Mouse (Mus musculus) large intestine, adult 2 months (tissue): ENCODE measurements around the gene Iqcm. TPM values are rescaled to one million over a fixed set of nuclear protein-coding genes. Genes with fewer than 3 reads are reported as not detected.
"Not testable (repeated sequence)": the region's sequence is repeated elsewhere in the genome, so short reads cannot be mapped to it uniquely, and the experiment has no call there.

Experiments used
- DNase-seq: peaks from one replicate; pipeline ENCODE4 v3.0.0-alpha.2; 2012; ENCODE audit warnings: low read depth, low spot score
- WGBS: fragments of 180-500 bp; shearing (Covaris S2); methylation state at CpG from one replicate; pipeline ENCODE4 v1.1.7; 2018; 5-methylcytosine and 5-hydroxymethylcytosine counted together
- polyA plus RNA-seq: library from polyadenylated mRNA; depleted of rRNA; stranded (reverse); fragments of >200 nt; gene quantifications from 2 replicates; pipeline ENCODE4 v1.2.3, GENCODE M21; 2012; rRNA removed

The Iqcm gene
- polyA plus RNA-seq: not detected in 2 replicates

DNA sequence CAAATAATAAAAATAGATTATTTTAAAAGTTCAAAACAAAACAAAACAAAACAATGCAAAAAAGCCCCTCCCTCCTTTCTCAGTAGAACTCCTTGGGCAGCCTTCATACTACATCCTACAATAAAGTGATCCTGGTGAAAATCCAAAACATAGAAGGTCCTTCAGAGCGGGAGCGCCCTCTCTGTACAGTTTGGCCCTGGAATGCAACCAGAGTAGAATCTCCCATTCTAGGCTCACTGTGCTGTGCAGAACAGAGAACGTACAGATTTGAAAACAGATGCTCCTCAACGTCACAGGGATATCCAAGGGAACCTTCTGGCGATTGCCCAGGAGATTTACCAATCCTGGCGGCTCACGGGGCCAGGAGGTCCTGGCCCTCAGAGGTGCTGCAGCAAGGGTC lies at the start of gene Iqcm:
Gene Iqcm, plus strand, starts transcription at position 301 of the 400 bp plus-strand sequence.
- 88% methylated on average over 7 of the region's 7 CpGs for WGBS
- DNase-seq: no peak

- no peak for DNase-seq
- 96% methylated on average over 5 of the region's 5 CpGs for WGBS
Observed at GRCm38 (mm10) chr8:75406489-75406888, 42.0 kb upstream of the Iqcm start, which contains the start of gene Gm10358. Gm10358 (minus strand) TSS chr8:75406589.

- not testable (repeated sequence) for DNase-seq
- 76% methylated on average over 3 of the region's 3 CpGs for WGBS
Observed at GRCm38 (mm10) chr8:75415696-75416095, 32.8 kb upstream of the Iqcm start.

- 72% methylated on average over 1 of the region's 1 CpGs for WGBS
- DNase-seq: no peak
Observed at GRCm38 (mm10) chr8:75476756-75477155, 28.3 kb downstream of the Iqcm start.

DNA sequence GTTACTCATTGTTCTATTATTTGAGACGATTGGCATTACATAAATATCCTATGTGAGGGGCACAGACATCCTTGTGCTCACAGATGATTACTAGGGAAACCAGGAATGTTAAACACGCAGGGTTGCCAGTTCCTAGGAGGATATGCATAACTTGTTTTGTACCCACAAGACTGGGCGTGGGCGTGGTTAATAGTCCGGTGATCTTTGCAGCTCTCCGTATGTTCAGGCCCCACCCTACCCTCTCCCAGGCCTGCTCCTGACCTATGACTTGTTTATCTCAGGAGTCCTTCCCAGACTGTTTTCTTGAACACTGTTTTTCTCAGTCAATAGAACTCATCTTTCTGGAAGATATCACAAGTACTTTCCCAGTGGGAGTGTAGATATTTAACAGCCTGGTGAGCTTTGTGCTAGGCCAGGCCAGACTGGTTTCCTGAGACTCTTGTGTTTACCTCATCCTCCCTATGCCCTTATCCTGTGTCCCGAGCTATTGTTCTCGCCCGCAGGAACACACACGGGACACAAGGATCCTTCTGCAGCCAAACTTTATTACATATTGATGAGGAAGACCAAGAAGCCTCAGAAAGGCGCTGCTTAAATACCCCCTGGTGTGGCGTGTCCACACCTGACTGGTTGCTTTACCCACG lies 40.7 kb downstream of the Iqcm start:
- DNase-seq: no peak
- 62% methylated on average over 13 of the region's 13 CpGs for WGBS

DNA sequence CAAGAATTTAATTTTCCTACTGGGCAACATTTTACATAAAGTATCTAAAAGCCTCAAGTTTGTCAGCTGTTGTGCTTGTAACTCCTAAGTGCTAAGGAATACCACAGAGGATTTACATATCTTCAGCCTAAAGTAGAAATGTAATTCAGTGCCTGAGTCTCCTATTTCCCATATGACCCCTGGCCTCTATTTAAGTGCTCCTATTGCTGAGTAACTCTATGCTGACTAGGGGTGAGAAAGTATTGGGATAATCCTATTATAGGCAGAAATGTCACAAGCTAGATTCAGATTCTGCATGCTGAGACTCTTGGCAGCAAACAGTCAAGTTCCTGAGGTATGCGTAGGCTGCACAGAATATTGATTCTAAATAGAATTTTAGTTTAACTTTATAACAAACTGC lies 60.8 kb downstream of the Iqcm start:
- 92% methylated on average over 1 of the region's 1 CpGs for WGBS
- no peak for DNase-seq

GRCm38 (mm10) chr8:75513786-75514185 lies 65.3 kb downstream of the Iqcm start:
- no peak for DNase-seq
- WGBS: 56% methylated on average over 3 of the region's 3 CpGs

- 89% methylated on average over 3 of the region's 3 CpGs for WGBS
- no peak for DNase-seq
Observed at GRCm38 (mm10) chr8:75549284-75549683, 100.8 kb downstream of the Iqcm start.

DNA sequence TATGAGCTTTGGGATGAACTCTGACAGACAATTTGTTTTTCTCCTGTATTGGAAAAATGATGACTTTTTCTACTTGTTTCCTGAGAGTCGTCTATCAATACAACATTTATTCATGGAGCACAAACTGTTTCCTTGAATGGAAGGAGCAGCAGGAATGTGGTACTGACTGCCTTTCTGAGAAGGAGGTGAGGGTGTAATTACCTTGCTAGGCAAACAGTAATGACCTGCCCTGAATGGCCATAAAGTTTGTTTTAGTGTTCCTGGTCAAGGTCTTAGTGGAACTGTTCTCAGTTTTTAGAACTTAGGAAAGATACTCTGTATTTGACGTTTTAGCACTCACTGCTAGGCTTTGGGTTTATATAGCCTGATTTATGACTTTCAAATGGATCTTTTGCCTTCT lies 147.8 kb downstream of the Iqcm start:
- 25% methylated on average over 2 of the region's 2 CpGs for WGBS
- no peak for DNase-seq

DNA sequence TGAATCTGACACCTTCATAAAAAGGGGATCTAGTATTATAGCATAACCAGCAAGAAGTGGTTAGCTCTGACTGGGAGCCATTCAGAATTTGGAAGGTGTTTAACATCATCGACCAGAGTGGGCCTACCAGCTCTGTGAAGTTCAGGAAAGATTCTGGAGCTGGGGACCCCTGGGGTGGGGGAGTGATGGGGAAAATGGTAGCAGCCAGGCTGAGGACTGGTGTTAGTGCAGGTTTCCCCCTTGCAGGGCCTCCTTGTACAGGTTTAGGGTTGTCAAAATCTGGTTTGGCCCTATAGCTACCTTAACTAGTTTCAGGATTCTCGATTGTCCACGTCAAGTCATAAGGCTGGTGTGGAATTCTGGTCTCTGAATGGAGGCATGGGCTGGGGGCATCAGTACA lies 194.5 kb downstream of the Iqcm start:
- WGBS: 84% methylated on average over 3 of the region's 3 CpGs
- DNase-seq: no peak

DNA sequence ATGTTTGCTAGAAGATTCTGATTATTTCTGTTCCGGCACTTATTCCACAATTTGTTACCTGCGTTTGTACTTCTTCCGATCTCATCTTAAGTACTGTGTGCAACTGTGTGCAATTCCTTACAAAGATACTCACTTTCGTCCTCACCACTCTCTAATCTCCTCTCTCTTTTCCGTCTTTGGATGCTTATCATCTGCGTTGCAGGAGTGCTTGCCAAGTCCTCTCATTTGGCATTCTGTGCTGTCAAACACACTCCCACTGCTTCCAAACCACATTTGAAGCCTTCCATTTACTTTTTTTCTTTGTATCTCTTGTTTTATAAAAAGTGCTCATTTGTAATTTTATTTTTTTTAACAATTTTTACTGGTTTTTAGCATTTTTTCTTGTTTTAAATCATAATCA lies 210.8 kb downstream of the Iqcm start:
- WGBS: 87% methylated on average over 6 of the region's 6 CpGs
- no peak for DNase-seq

DNA sequence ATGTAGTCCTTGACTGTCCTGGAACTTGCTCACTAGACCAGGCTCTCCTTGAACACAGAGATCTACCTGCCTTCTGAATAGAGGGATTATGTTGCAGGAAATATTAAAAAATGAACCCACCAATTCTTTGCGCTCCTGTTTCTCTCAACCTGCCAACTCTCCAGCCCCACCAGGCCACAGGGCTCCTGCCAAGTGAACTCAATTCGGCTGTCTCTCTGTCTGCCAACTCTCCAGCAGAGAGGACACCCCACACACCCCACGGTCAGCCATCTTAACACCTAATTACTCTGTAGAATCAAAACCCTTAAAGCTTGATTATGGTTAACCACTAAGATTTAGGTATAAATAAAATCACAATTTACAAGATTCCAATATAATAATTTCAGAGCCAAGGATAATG lies 298.1 kb downstream of the Iqcm start:
- no peak for DNase-seq
- 76% methylated on average over 3 of the region's 3 CpGs for WGBS

- no peak for DNase-seq
Observed at GRCm38 (mm10) chr8:75755596-75755995, 307.1 kb downstream of the Iqcm start.

DNA sequence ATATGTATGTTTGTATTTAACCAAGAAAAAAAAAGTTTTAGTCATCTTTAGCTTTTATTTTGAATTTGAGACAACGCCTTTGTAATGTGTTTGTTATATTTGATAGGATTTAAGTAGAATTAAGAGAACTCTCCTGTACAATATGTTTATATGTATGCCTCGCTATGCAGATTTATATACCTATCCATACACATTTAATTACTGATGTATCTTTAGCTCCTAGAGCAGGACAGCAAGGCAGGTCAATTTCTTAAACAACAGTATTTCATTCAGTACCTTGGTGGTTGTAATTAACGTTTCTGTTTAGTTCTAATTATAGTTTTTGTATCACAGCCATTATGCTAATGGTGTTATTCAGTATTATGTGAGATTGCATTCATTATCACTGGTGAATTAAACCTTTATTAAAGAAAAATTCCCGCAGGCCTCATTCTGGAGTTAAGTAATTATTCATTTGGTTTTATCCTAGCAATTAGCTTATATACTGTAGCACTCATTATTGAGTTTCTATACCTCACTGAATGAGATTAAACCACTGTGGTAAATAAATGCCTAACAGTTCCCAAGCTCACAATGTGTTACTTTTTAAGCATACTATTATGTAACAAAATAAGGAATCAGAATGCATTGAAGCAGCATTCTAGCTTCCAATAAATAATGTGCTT lies 380.1 kb downstream of the Iqcm start:
- no peak for DNase-seq
- 77% methylated on average over 4 of the region's 4 CpGs for WGBS

DNA sequence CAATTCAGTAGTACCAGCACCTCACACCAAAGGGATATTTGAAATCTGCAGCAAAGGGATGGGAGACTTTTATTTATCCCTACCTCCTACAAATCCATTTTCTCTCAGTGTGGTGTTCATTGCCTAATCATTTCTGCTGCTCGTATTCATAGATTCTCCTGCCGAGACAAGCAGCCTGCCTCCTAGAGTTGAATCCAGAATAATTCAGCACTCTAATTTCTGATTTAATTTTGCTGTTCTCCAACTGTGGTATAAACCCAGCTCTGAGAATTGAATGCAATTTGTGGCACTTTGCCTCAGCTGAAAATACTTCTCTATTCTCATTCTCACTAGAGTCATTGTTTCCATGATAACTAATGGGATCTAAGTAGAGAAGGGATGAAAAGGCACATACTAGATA lies 386.8 kb downstream of the Iqcm start:
- 87% methylated on average over 2 of the region's 2 CpGs for WGBS

DNA sequence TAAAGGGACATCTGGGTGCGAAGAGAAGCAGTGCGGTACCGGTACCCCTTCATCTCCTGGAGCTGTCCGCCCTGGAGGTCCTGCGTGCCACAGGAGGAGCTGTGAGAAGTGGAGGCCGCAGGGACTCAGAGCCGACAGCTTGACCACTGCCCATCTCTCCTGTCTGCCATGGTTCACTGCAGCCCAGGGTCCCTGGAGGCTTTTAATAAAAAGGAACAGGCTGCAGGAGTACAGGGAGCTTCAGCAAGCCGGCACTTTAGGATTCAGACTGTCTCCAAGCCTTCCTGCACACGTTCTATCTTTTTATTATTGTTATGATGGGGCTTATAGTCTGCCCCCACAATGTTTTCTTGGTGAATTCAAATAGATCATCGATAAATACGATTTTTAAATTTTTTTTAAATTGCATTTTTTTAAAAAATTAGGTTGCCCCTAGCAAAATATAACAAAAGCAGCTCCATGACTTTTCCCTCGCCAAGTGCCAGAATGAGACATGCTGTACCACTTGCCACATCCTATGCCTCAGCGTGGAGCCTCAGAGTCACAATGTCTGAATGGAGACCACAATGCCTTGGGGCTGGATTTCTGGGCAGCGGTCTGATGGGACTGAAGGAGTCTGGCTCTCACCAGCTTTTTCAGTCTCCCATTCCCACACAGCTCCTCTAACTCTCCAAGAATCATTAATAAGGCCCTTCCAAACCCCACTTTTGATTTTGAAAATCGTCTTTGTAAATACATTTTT lies 469.3 kb downstream of the Iqcm start:
- WGBS: 76% methylated on average over 15 of the region's 15 CpGs
- DNase-seq: no peak

More for the DNA sequence above, 386.8 kb downstream of the Iqcm start:
- DNase-seq: no peak

- DNase-seq: no peak
- WGBS: 73% methylated on average over 1 of the region's 1 CpGs
Observed at GRCm38 (mm10) chr8:75949166-75949565, 500.7 kb downstream of the Iqcm start.

GRCm38 (mm10) chr8:75956016-75956415 lies 507.5 kb downstream of the Iqcm start:
- 88% methylated on average over 2 of the region's 2 CpGs for WGBS
- DNase-seq: no peak

DNA sequence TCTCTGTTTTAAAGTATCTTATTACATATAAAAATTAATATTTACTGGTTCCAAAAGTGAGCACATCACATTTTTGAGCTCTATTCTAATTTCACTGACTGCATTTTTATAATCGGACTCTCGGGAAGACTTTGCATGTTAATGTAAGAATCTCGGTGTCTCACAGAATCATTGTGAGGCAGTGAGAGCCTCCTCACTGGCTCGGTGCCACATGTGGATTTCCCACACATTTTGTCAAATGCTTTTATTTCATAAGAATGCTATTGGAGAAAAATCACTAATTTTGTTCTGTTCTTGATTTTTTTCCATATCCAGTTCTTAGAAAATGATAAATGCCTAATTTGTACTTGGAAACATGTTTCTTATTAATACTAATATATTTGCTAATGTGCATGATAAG lies 570.0 kb downstream of the Iqcm start:
- DNase-seq: no peak
- WGBS: 82% methylated on average over 4 of the region's 4 CpGs
